ENCODE assay signal across 10 mouse cellular contexts in the genomic region with DNA sequence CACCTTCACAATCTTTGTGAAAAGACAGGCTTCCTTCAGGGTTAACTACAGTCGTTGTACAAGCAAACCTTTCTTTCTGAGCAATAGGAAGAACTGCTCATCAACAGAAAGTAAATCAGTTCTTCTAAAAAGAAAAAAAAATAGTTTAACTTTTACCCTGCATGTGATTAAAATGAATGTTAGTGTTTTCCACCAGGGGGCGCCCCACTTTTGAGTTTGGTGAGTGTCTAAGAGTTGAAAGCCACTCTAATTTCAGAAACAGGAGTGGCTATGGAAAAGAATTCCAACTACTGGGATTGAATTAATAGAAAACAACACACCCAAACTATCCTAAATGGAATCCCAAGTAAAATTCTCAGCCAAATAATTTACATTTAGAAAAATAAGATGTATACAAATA.
A peak's percentile ranks its signal among the peaks of the same experiment; 100 is the strongest.
DNase-seq lines count a peak whose midpoint lies in the region; ATAC-seq and TF ChIP-seq lines count a peak whose summit lies in the region.
"Had no signal": no experiment of that assay in that cellular context is flagged by ENCODE, and none has a peak within 500 bp of the region (broad histone marks: within the 10 kb centered on the region; RNA-seq: fewer than 3 reads in every experiment).

No protein-coding gene starts in this region.

- TF ChIP-seq EP300 in lung, postnatal 0 days (IDR thresholded peaks at IDR 0.05) = no peak

- intact Hi-C loops in left cerebral cortex, postnatal 4 days (cut with DNase I) = loop anchor here (10.0 kb wide), 1 partner anchor 669 kb away; the partner anchor contains the start of gene Col12a1
- intact Hi-C loops in left cerebral cortex, postnatal 36 days (cut with DNase I) = loop anchor here (2.0 to 10.0 kb wide), 2 partner anchors 261 to 671 kb away; no protein-coding TSS in a partner anchor
- intact Hi-C loops in left cerebral cortex, postnatal 14 days (cut with DNase I) = loop anchor here (5.0 kb wide), 1 partner anchor 672 kb away; the partner anchor contains the start of gene Col12a1

- no peak overlapping the region for H3K4me3 ChIP-seq in forebrain, embryonic 10.5 days
- no peak overlapping the region for H3K4me3 ChIP-seq in forebrain, embryonic 15.5 days
- no peak overlapping the region for H3K4me3 ChIP-seq in lung, postnatal 0 days (ENCODE audit: low read depth, low read length)
- H3K4me3 ChIP-seq: liver, embryonic 15.5 days had no signal

- H3K27ac ChIP-seq in forebrain, embryonic 10.5 days = no peak overlapping the region
- H3K27ac ChIP-seq in forebrain, embryonic 15.5 days (replicated peaks) = no peak overlapping the region
- H3K27ac ChIP-seq in lung, postnatal 0 days (ENCODE audit: low read length) = no peak overlapping the region
- H3K27ac ChIP-seq: liver, embryonic 15.5 days had no signal

- H3K36me3 ChIP-seq in forebrain, embryonic 10.5 days (replicated peaks) = no peaks in the 10 kb centered on the region
- no peaks in the 10 kb centered on the region for H3K36me3 ChIP-seq in forebrain, embryonic 15.5 days
- H3K36me3 ChIP-seq in lung, postnatal 0 days (ENCODE audit: insufficient read depth, low read length) = no peaks in the 10 kb centered on the region
- H3K36me3 ChIP-seq: G1E; liver, embryonic 15.5 days had no signal

- H3K9me3 ChIP-seq in forebrain, embryonic 10.5 days = no peaks in the 10 kb centered on the region
- H3K9me3 ChIP-seq in forebrain, embryonic 15.5 days = no peaks in the 10 kb centered on the region
- no peaks in the 10 kb centered on the region for H3K9me3 ChIP-seq in lung, postnatal 0 days (ENCODE audit: low read length)
- H3K9me3 ChIP-seq: G1E; liver, embryonic 15.5 days had no signal

- peak; percentile 62 for TF ChIP-seq CTCF in lung, postnatal 0 days (IDR thresholded peaks at IDR 0.05)

- peak; percentile 26 for DNase-seq in forebrain, embryonic 10.5 days (ENCODE audit: extremely low spot score, low spot score)
- DNase-seq in left cerebral cortex, postnatal 4 days = peak; percentile 18
- DNase-seq in left cerebral cortex, postnatal 36 days (ENCODE audit: low spot score in 2 of 2) = no peak
- peak; percentile 47 to 63 for DNase-seq in adrenal gland, postnatal 36 days
- DNase-seq in lung, postnatal 0 days (ENCODE audit: low spot score) = peak; percentile 57
- DNase-seq in thymus, postnatal 10 days (ENCODE audit: low spot score in 2 of 2) = no peak
- DNase-seq in left cerebral cortex, postnatal 14 days (ENCODE audit: low spot score in 2 of 2) = no peak

- whole genome bisulfite sequencing in forebrain, embryonic 10.5 days = 11% methylated on average over 2 of the region's 2 CpGs
- WGBS in forebrain, embryonic 15.5 days = 9% methylated on average over 2 of the region's 2 CpGs
- WGBS in lung, postnatal 0 days = 2% methylated on average over 2 of the region's 2 CpGs

- no peaks in the 10 kb centered on the region for H3K27me3 ChIP-seq in forebrain, embryonic 10.5 days (ENCODE audit: poor library complexity, severe bottlenecking)
- no peaks in the 10 kb centered on the region for H3K27me3 ChIP-seq in forebrain, embryonic 15.5 days
- H3K27me3 ChIP-seq in lung, postnatal 0 days (replicated peaks; ENCODE audit: insufficient read depth, low read length) = no peaks in the 10 kb centered on the region
- H3K27me3 ChIP-seq: liver, embryonic 15.5 days had no signal

- H3K4me1 ChIP-seq in forebrain, embryonic 10.5 days = no peaks in the 10 kb centered on the region
- no peaks in the 10 kb centered on the region for H3K4me1 ChIP-seq in forebrain, embryonic 15.5 days
- H3K4me1 ChIP-seq in lung, postnatal 0 days (ENCODE audit: insufficient read depth, low read depth, low read length) = no peaks in the 10 kb centered on the region
- H3K4me1 ChIP-seq: liver, embryonic 15.5 days had no signal

- no peak overlapping the region for H3K4me2 ChIP-seq in forebrain, embryonic 15.5 days (replicated peaks)
- no peak overlapping the region for H3K4me2 ChIP-seq in lung, postnatal 0 days (replicated peaks; ENCODE audit: low read depth, low read length)
- H3K4me2 ChIP-seq: liver, embryonic 15.5 days had no signal

- H3K9ac ChIP-seq in forebrain, embryonic 15.5 days (replicated peaks) = no peak overlapping the region
- no peak overlapping the region for H3K9ac ChIP-seq in lung, postnatal 0 days (replicated peaks; ENCODE audit: low read depth)
- H3K9ac ChIP-seq: liver, embryonic 15.5 days had no signal

- no peak for ATAC-seq in forebrain, embryonic 15.5 days (replicated peaks)
- ATAC-seq in lung, postnatal 0 days = no peak

Comparison
In these comparisons a context has a peak if more than half of its experiments do, and no peak if none do; other contexts are left out.
1. DNase-seq: peak in forebrain, embryonic 10.5 days (single experiment), left cerebral cortex, postnatal 4 days (single experiment), adrenal gland, postnatal 36 days (2 of 2) and lung, postnatal 0 days (single experiment); none in left cerebral cortex, postnatal 36 days (0 of 2), thymus, postnatal 10 days (0 of 2) and left cerebral cortex, postnatal 14 days (0 of 2).